Mouse (Mus musculus) intestine, embryonic 14.5 days (tissue): ENCODE data around the gene Ptprg. TPM values are rescaled to one million over a fixed set of nuclear protein-coding genes. Genes with fewer than 3 reads are reported as not detected.
A peak's percentile ranks its signal among the peaks of the same experiment; 100 is the strongest.
"Not testable (repeated sequence)": the region's sequence is repeated elsewhere in the genome, so short reads cannot be mapped to it uniquely, and the experiment has no call there.

Experiments
- ATAC-seq: fragments of 200-750 bp; cut with Nextera tagmentation; replicated peaks from 2 replicates; pipeline ENCODE4 v1.8.0; 2017; ENCODE audit warnings: low read depth, moderate number of reproducible peaks, moderate TSS enrichment, moderate library complexity; ENCODE audit not compliant: low FRiP score, low TSS enrichment
- DNase-seq: peaks from one replicate; pipeline ENCODE4 v3.0.0-alpha.2; 2018; ENCODE audit warnings: low spot score
- H3K27ac ChIP-seq: fragments of 300-500 bp; sonication (generic); 2 replicates; pipeline ENCODE4 v1.5.1; 2014; ENCODE audit warnings: low read depth, mild to moderate bottlenecking, control low read depth
- H3K27me3 ChIP-seq: fragments of 300-500 bp; sonication (generic); replicated peaks from 2 replicates; pipeline ENCODE4 v1.6.1; 2014; ENCODE audit warnings: low read length, control low read depth; ENCODE audit not compliant: control insufficient read depth, insufficient read depth
- H3K36me3 ChIP-seq: fragments of 300-500 bp; sonication (generic); 2 replicates; pipeline ENCODE4 v1.6.1; 2014; ENCODE audit warnings: low read length, control low read depth; ENCODE audit not compliant: control insufficient read depth, insufficient read depth
- H3K4me1 ChIP-seq: fragments of 300-500 bp; sonication (generic); replicated peaks from 2 replicates; pipeline ENCODE4 v1.6.1; 2014; ENCODE audit warnings: low read length, control low read depth, mixed read lengths; ENCODE audit not compliant: control insufficient read depth, insufficient read depth
- H3K4me2 ChIP-seq: fragments of 300-500 bp; sonication (generic); 2 replicates; pipeline ENCODE4 v1.6.1; 2014; ENCODE audit warnings: low read length
- H3K4me3 ChIP-seq: fragments of 300-500 bp; sonication (generic); 2 replicates; pipeline ENCODE4 v1.5.1; 2014; ENCODE audit warnings: low read depth, low read length, control low read depth, mixed read lengths
- H3K9ac ChIP-seq: fragments of 300-500 bp; sonication (generic); 2 replicates; pipeline ENCODE4 v1.6.1; 2014; ENCODE audit warnings: mild to moderate bottlenecking, low read length
- H3K9me3 ChIP-seq: fragments of 300-500 bp; sonication (generic); 2 replicates; pipeline ENCODE4 v1.6.1; 2016; ENCODE audit warnings: low read length, control low read depth; ENCODE audit not compliant: control insufficient read depth
- WGBS: fragments of 180-500 bp; shearing (Covaris S2); extraction: QIAGEN DNeasy Blood & Tissue Kit; methylation state at CpG from one replicate; pipeline ENCODE4 v1.1.7; 2014; 5-methylcytosine and 5-hydroxymethylcytosine counted together
- polyA plus RNA-seq: library from polyadenylated mRNA; unstranded; fragments of >200 nt; fragmentation: Nextera tagmentation; extraction: Ambion mirVana; gene quantifications from 2 replicates; pipeline ENCODE4 v1.2.1, GENCODE M21; 2014

Gene Ptprg
- polyA plus RNA-seq, 1 experiment from 2014 or later: 25.1 TPM

DNA sequence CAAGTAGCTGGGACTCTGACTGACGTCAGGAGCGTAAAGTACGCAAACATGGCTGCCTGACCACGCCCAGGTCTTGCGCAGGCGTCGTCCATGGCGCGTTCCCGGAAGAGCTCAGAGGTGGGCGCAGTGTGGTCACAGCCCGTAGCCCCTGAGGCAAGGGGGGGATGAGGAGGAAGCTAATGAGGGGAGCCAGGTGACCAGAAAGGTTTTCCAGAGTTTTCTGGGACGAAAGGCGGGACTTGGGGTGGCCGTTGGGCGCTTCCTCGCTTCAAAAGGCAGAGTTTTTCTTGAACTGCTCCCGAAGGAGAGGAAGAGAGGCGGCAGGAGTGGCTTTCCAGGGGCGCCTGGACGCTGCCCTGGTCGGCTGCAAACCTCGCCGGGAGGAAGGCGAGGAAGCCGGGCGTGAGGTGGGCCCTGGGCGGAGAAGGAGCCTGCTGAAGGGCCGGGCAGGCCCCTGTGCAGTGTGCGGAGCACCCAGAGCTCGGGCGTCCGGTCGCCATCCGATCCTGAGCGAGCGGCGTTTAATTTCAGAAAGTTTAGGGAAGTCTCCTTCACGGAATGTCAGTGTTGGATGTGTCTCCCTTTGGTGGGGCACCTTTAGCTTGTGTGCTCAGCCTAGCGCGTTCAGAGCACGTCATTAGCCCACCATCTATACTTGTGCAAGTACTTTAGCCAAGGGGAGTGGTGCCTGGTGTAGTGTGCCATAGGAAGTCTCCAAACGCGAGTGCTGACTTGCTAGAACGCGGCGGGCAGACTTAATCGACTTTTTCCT, 731.0 kb downstream of the Ptprg start, which contains the start of gene 3830406C13Rik:
TSS of gene 3830406C13Rik (plus strand) at position 33 of the 772 bp plus-strand sequence.
- WGBS: under 1% methylated on average over 48 of the region's 48 CpGs
- Histone ChIP-seq H3K4me2 (peak within 1 kb of the TSS; percentile 79), H3K4me3 (peak within 1 kb of the TSS; percentile 63), H3K36me3 (peaks cover 5% of the 10 kb centered on the region), H3K27ac (peak within 1 kb of the TSS; percentile 91), H3K9me3 (no peaks in the 10 kb centered on the region), H3K27me3 (0 out of 2 replicates have a peak, but pooled peaks cover 2% of the 10 kb centered on the region), H3K9ac (peak within 1 kb of the TSS; percentile 76), H3K4me1 (no peaks in the 10 kb centered on the region)
- DNase-seq (peak; percentile 94), ATAC-seq (peak; percentile 97)

DNA sequence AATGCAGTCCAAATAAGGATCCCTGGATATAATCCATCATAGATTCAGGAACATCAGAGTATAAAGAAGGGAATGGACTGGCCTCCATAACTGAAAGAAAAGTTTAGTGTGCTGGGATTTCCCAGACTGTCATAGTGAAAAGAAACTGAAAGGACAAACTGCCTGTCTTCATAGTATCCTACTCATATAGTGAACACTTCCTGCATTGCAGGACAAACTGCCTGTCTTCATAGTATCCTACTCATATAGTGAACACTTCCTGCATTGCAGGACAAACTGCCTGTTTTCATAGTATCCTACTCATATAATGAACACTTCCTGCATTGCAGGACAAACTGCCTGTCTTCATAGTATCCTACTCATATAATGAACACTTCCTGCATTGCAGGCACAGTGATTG, 736.4 kb downstream of the Ptprg start:
- not testable (repeated sequence) for DNase-seq, H3K4me3 ChIP-seq, ATAC-seq, H3K27me3 ChIP-seq, H3K4me2 ChIP-seq, H3K36me3 ChIP-seq, H3K27ac ChIP-seq, H3K9me3 ChIP-seq, H3K4me1 ChIP-seq, H3K9ac ChIP-seq

Other genes with a start within 250 kb of the Ptprg start
- gene Gm3839, start 196.8 kb upstream of the Ptprg start, polyA plus RNA-seq: 1.7 and 1.8 TPM in 2 replicates